Mouse (Mus musculus) layer of hippocampus, postnatal 14 days (tissue): ENCODE data around the gene Kctd20. TPM values are rescaled to one million over a fixed set of nuclear protein-coding genes. Genes with fewer than 3 reads are reported as not detected.
A peak's percentile ranks its signal among the peaks of the same experiment; 100 is the strongest.
"Not testable (repeated sequence)": the region's sequence is repeated elsewhere in the genome, so short reads cannot be mapped to it uniquely, and the experiment has no call there.

Experiments used
- DNase-seq, 2 experiments: peaks; one replicate each; pipeline ENCODE4 v3.0.0; 2021 to 2022; ENCODE audit warnings: low spot score in 2 of 2, mixed read lengths in 1 of 2
- total RNA-seq, 2 experiments: library from RNA; stranded (reverse); gene quantifications; 2 replicates each; pipeline ENCODE4 v1.2.3; 2021

The Kctd20 gene
- total RNA-seq, 2 experiments from 2014 or later, result 76.2 to 77.7 TPM

- no peak for DNase-seq
Observed at GRCm38 (mm10) chr17:28981081-28981480, 29.3 kb downstream of the Kctd20 start.

- DNase-seq, result no peak
Observed at GRCm38 (mm10) chr17:28982591-28982990, 30.8 kb downstream of the Kctd20 start.

- DNase-seq, result no peak
Observed at GRCm38 (mm10) chr17:28984724-28985420, 33.1 kb downstream of the Kctd20 start.

GRCm38 (mm10) chr17:28986833-28987232 is 35.1 kb downstream of the Kctd20 start:
- no peak for DNase-seq

- DNase-seq, result peak in 1 of 2 experiments; percentile 28
Observed at GRCm38 (mm10) chr17:28987713-28988112, 36.0 kb downstream of the Kctd20 start.

GRCm38 (mm10) chr17:28988291-28988690 is 36.5 kb downstream of the Kctd20 start:
- no peak for DNase-seq

GRCm38 (mm10) chr17:28988996-28989395 is 37.2 kb downstream of the Kctd20 start:
- no peak for DNase-seq

- no peak for DNase-seq
Observed at GRCm38 (mm10) chr17:28990060-28990459, 38.3 kb downstream of the Kctd20 start.

- no peak for DNase-seq
Observed at GRCm38 (mm10) chr17:28991286-28991685, 39.5 kb downstream of the Kctd20 start.

- peak in 1 of 2 experiments; percentile 31 for DNase-seq
Observed at GRCm38 (mm10) chr17:28992105-28992504, 40.4 kb downstream of the Kctd20 start.

GRCm38 (mm10) chr17:28993004-28993403 is 41.3 kb downstream of the Kctd20 start:
- not testable (repeated sequence) for DNase-seq

GRCm38 (mm10) chr17:28994615-28995014 is 42.9 kb downstream of the Kctd20 start:
- no peak for DNase-seq

GRCm38 (mm10) chr17:29000465-29000864 is 48.7 kb downstream of the Kctd20 start:
- DNase-seq, result no peak

- no peak for DNase-seq
Observed at GRCm38 (mm10) chr17:29003740-29004139, 52.0 kb downstream of the Kctd20 start.

GRCm38 (mm10) chr17:29005002-29005401 is 53.3 kb downstream of the Kctd20 start:
- no peak for DNase-seq

GRCm38 (mm10) chr17:29006812-29007211 is 55.1 kb downstream of the Kctd20 start:
- no peak for DNase-seq

- DNase-seq, result peak in 1 of 2 experiments; percentile 29
Observed at GRCm38 (mm10) chr17:29007243-29007640, 55.5 kb downstream of the Kctd20 start.

- DNase-seq, result peak; percentile 92
Observed at GRCm38 (mm10) chr17:29007641-29008325, 56.0 kb downstream of the Kctd20 start, which contains the start of gene Stk38. Gene Stk38, minus strand, starts transcription at chr17:29007995.

GRCm38 (mm10) chr17:29008326-29008650 is 56.5 kb downstream of the Kctd20 start:
- no peak for DNase-seq

- DNase-seq, result no peak
Observed at GRCm38 (mm10) chr17:29009181-29009580, 57.4 kb downstream of the Kctd20 start.

GRCm38 (mm10) chr17:29014235-29014634 is 62.5 kb downstream of the Kctd20 start:
- no peak for DNase-seq

- no peak for DNase-seq
Observed at GRCm38 (mm10) chr17:29015638-29016037, 63.9 kb downstream of the Kctd20 start.

- no peak for DNase-seq
Observed at GRCm38 (mm10) chr17:29016705-29017104, 65.0 kb downstream of the Kctd20 start.
